Mouse (Mus musculus) hindbrain, embryonic 11.5 days (tissue): Measurements from ENCODE around the gene Spata25. TPM values are rescaled to one million over a fixed set of nuclear protein-coding genes. Genes with fewer than 3 reads are reported as not detected.
"Not testable (repeated sequence)": the region's sequence is repeated elsewhere in the genome, so short reads cannot be mapped to it uniquely, and the experiment has no call there.

ENCODE experiments used
- ATAC-seq: fragments of 200-750 bp; cut with Nextera tagmentation; 2 replicates; pipeline ENCODE4 v1.8.0; 2017; ENCODE audit warnings: mild to moderate bottlenecking, moderate TSS enrichment, moderate library complexity; ENCODE audit not compliant: low FRiP score
- DNase-seq: peaks from one replicate; pipeline ENCODE4 v3.0.0-alpha.2; 2015; ENCODE audit warnings: low spot score
- H3K27ac ChIP-seq: fragments of 300-500 bp; sonication (generic); 2 replicates; pipeline ENCODE4 v1.5.1; 2014; ENCODE audit warnings: mild to moderate bottlenecking, low read depth, low read length
- H3K27me3 ChIP-seq: fragments of 300-500 bp; sonication (generic); 2 replicates; pipeline ENCODE4 v1.6.1; 2014; ENCODE audit warnings: mild to moderate bottlenecking, low read length, moderate library complexity, mixed read lengths; ENCODE audit not compliant: control insufficient read depth, insufficient read depth
- H3K36me3 ChIP-seq: fragments of 300-500 bp; sonication (generic); 2 replicates; pipeline ENCODE4 v1.6.1; 2014; ENCODE audit warnings: mild to moderate bottlenecking, low read length, moderate library complexity, mixed read lengths; ENCODE audit not compliant: control insufficient read depth, insufficient read depth
- H3K4me1 ChIP-seq: fragments of 300-500 bp; sonication (generic); replicated peaks from 2 replicates; pipeline ENCODE4 v1.6.1; 2014; ENCODE audit warnings: low read length, mixed read lengths; ENCODE audit not compliant: control insufficient read depth, insufficient read depth
- H3K4me2 ChIP-seq: fragments of 300-500 bp; sonication (generic); replicated peaks from 2 replicates; pipeline ENCODE4 v1.6.1; 2014; ENCODE audit warnings: mild to moderate bottlenecking, low read depth, low read length
- H3K4me3 ChIP-seq: fragments of 300-500 bp; sonication (generic); 2 replicates; pipeline ENCODE4 v1.5.1; 2014; ENCODE audit warnings: low read depth, low read length
- H3K9ac ChIP-seq: fragments of 300-500 bp; sonication (generic); 2 replicates; pipeline ENCODE4 v1.6.1; 2014; ENCODE audit warnings: low read depth, low read length
- H3K9me3 ChIP-seq: fragments of 300-500 bp; sonication (generic); 2 replicates; pipeline ENCODE4 v1.6.1; 2016; ENCODE audit warnings: low read length; ENCODE audit not compliant: control insufficient read depth
- WGBS: fragments of 180-500 bp; shearing (Covaris S2); extraction: QIAGEN DNeasy Blood & Tissue Kit; methylation state at CpG from one replicate; pipeline ENCODE4 v1.1.7; 2014; 5-methylcytosine and 5-hydroxymethylcytosine counted together
- polyA plus RNA-seq: library from polyadenylated mRNA; unstranded; fragments of >200 nt; fragmentation: Nextera tagmentation; extraction: Ambion mirVana; gene quantifications from 2 replicates; pipeline ENCODE4 v1.2.1, GENCODE M21; 2014

The Spata25 gene
- polyA plus RNA-seq: not detected in 2 replicates

DNA sequence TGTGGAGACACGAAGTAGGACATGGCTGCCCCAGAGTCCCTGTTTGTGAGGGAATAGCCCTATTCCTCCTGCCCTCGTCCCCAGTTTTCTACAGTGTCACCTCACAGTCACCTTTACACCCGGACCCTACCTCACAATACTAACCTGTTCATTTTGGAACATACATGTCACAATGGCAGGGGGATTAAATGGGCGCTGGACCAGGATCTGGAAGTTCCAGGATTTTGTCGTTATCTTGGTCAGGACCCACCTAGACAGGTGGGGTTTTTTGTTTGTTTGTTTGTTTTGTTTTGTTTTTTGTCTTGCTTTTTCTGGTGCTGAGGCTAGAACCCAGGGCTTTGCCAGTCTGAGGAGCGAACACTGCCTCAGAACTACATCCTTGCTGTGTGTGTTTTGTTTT, at the start of gene Spata25:
Gene Spata25 (minus strand): TSS at position 101 of the 400 bp plus-strand sequence.
- no peak within 1 kb of the TSS for H3K4me3 ChIP-seq
- H3K9me3 ChIP-seq: no peaks in the 10 kb centered on the region
- no peaks in the 10 kb centered on the region for H3K27me3 ChIP-seq
- DNase-seq (no peak), ATAC-seq (no peak)
- H3K36me3 ChIP-seq: no peaks in the 10 kb centered on the region
- peaks cover 4% of the 10 kb centered on the region; the same call in 1 of the 2 replicates for H3K4me1 ChIP-seq
- H3K4me2 ChIP-seq: no peak within 1 kb of the TSS
- no peak within 1 kb of the TSS for H3K9ac ChIP-seq
- no peak within 1 kb of the TSS for H3K27ac ChIP-seq
- 92% methylated on average over 6 of the region's 6 CpGs for WGBS

- not testable (repeated sequence) for H3K27me3 ChIP-seq, H3K9me3 ChIP-seq, H3K27ac ChIP-seq, DNase-seq, H3K36me3 ChIP-seq, ATAC-seq, H3K9ac ChIP-seq
- H3K4me2 ChIP-seq: peak overlapping the region; percentile 84
- H3K4me3 ChIP-seq: peak overlapping the region; percentile 89; the same call in 1 of the 2 replicates
- 69% methylated on average over 11 of the region's 11 CpGs for WGBS
- H3K4me1 ChIP-seq: peaks cover 11% of the 10 kb centered on the region
These were observed 49.3 kb upstream of the Spata25 start for GRCm38 (mm10) chr2:164877376-164878215.

GRCm38 (mm10) chr2:164875648-164876047, 47.3 kb upstream of the Spata25 start:
- not testable (repeated sequence) for H3K36me3 ChIP-seq, DNase-seq, H3K27ac ChIP-seq, H3K4me3 ChIP-seq, H3K9me3 ChIP-seq, H3K9ac ChIP-seq, H3K4me2 ChIP-seq, H3K4me1 ChIP-seq, H3K27me3 ChIP-seq, ATAC-seq
- WGBS: 41% methylated on average over 2 of the region's 2 CpGs

GRCm38 (mm10) chr2:164874239-164874769, 46.0 kb upstream of the Spata25 start:
- H3K27ac ChIP-seq: peak overlapping the region; percentile 14; the same call in 1 of the 2 replicates
- ATAC-seq (no peak), DNase-seq (no peak)
- H3K27me3 ChIP-seq: no peaks in the 10 kb centered on the region
- peaks cover 4% of the 10 kb centered on the region; the same call in 1 of the 2 replicates for H3K4me1 ChIP-seq
- WGBS: 42% methylated on average over 1 of the region's 1 CpGs
- no peaks in the 10 kb centered on the region for H3K36me3 ChIP-seq
- H3K9ac ChIP-seq: no peak overlapping the region
- H3K9me3 ChIP-seq: no peaks in the 10 kb centered on the region
- H3K4me2 ChIP-seq: no peak overlapping the region
- H3K4me3 ChIP-seq: no peak overlapping the region

- DNase-seq (no peak), ATAC-seq (no peak)
- WGBS: 68% methylated on average over 3 of the region's 3 CpGs
- Histone ChIP-seq H3K27ac (no peak overlapping the region), H3K4me1 (peaks cover 4% of the 10 kb centered on the region; the same call in 1 of the 2 replicates), H3K4me2 (no peak overlapping the region), H3K27me3 (no peaks in the 10 kb centered on the region), H3K4me3 (no peak overlapping the region), H3K36me3 (no peaks in the 10 kb centered on the region), H3K9me3 (no peaks in the 10 kb centered on the region), H3K9ac (no peak overlapping the region)
These were observed 45.3 kb upstream of the Spata25 start for GRCm38 (mm10) chr2:164873621-164874020.

- Histone ChIP-seq H3K9me3 (peaks cover 5% of the 10 kb centered on the region; the same call in 1 of the 2 replicates), H3K36me3 (no peaks in the 10 kb centered on the region), H3K4me2 (no peak overlapping the region), H3K9ac (no peak overlapping the region), H3K4me3 (no peak overlapping the region), H3K4me1 (no peaks in the 10 kb centered on the region), H3K27me3 (no peaks in the 10 kb centered on the region), H3K27ac (no peak overlapping the region)
- ATAC-seq: no peak
- no peak for DNase-seq
- WGBS: 56% methylated on average over 6 of the region's 6 CpGs
These were observed 43.4 kb upstream of the Spata25 start for GRCm38 (mm10) chr2:164871602-164872303.

GRCm38 (mm10) chr2:164868491-164868890, 40.2 kb upstream of the Spata25 start:
- 81% methylated on average over 7 of the region's 7 CpGs for WGBS

GRCm38 (mm10) chr2:164867566-164867965, 39.2 kb upstream of the Spata25 start:
- no peaks in the 10 kb centered on the region for H3K4me1 ChIP-seq
- no peaks in the 10 kb centered on the region for H3K27me3 ChIP-seq
- H3K4me2 ChIP-seq: no peak overlapping the region
- no peak overlapping the region for H3K27ac ChIP-seq
- 93% methylated on average over 7 of the region's 7 CpGs for WGBS
- peaks cover 5% of the 10 kb centered on the region; the same call in 1 of the 2 replicates for H3K9me3 ChIP-seq
- DNase-seq (no peak), ATAC-seq (no peak)
- no peak overlapping the region for H3K9ac ChIP-seq
- H3K36me3 ChIP-seq: no peaks in the 10 kb centered on the region
- H3K4me3 ChIP-seq: no peak overlapping the region

More at GRCm38 (mm10) chr2:164868491-164868890, 40.2 kb upstream of the Spata25 start:
- DNase-seq (no peak), ATAC-seq (no peak)
- H3K4me2 ChIP-seq: no peak overlapping the region
- no peak overlapping the region for H3K27ac ChIP-seq
- H3K4me3 ChIP-seq: no peak overlapping the region
- peaks cover 5% of the 10 kb centered on the region; the same call in 1 of the 2 replicates for H3K9me3 ChIP-seq
- no peaks in the 10 kb centered on the region for H3K4me1 ChIP-seq
- no peaks in the 10 kb centered on the region for H3K36me3 ChIP-seq
- H3K27me3 ChIP-seq: no peaks in the 10 kb centered on the region
- H3K9ac ChIP-seq: no peak overlapping the region
